Mouse (Mus musculus) right cerebral cortex, postnatal 10 days (tissue): Measurements from ENCODE around the gene Cypt2.
"Not testable (repeated sequence)": the region's sequence is repeated elsewhere in the genome, so short reads cannot be mapped to it uniquely, and the experiment has no call there.

Source experiments
- DNase-seq, 2 experiments: peaks; one replicate each; pipeline ENCODE4 v3.0.0; 2021; ENCODE audit warnings: low spot score in 2 of 2

Cypt2 gene

GRCm38 (mm10) chrX:105499472-105499871, at the start of gene Cypt2:
Gene Cypt2 (plus strand): TSS chrX:105499772.
- not testable (repeated sequence) for DNase-seq

GRCm38 (mm10) chrX:105546234-105546633, 46.7 kb downstream of the Cypt2 start:
- DNase-seq = no peak
